Mouse (Mus musculus) bone marrow, adult 2 months (tissue): ENCODE data around the gene Sprr2b.

ENCODE experiments used
- CTCF ChIP-seq: fragments of 200-500 bp; IDR thresholded peaks from 2 replicates; pipeline ENCODE4 v1.5.1; 2011; ENCODE audit warnings: low read length, control low read depth; ENCODE audit not compliant: control insufficient read depth, insufficient read depth
- POLR2A ChIP-seq: fragments of 200-500 bp; IDR thresholded peaks from 2 replicates; pipeline ENCODE4 v1.6.1; 2011; ENCODE audit warnings: low read depth, mild to moderate bottlenecking, control low read depth, low read length, borderline replicate concordance; ENCODE audit not compliant: control insufficient read depth

GRCm38 (mm10) chr3:92361619-92362018 is 45.2 kb downstream of the Sprr2b start:
- TF ChIP-seq CTCF (no peak), POLR2A (no peak)
